Mouse (Mus musculus) CD4-positive, CD25-positive, alpha-beta regulatory T cell, adult 2 months (primary cell): ENCODE results near the gene Ctsc.
"Not testable (repeated sequence)": the region's sequence is repeated elsewhere in the genome, so short reads cannot be mapped to it uniquely, and the experiment has no call there.

Experiments
- DNase-seq: peaks from one replicate; pipeline ENCODE4 v3.0.0-alpha.2; 2012; ENCODE audit warnings: low read depth, low spot score

Gene Ctsc

DNA sequence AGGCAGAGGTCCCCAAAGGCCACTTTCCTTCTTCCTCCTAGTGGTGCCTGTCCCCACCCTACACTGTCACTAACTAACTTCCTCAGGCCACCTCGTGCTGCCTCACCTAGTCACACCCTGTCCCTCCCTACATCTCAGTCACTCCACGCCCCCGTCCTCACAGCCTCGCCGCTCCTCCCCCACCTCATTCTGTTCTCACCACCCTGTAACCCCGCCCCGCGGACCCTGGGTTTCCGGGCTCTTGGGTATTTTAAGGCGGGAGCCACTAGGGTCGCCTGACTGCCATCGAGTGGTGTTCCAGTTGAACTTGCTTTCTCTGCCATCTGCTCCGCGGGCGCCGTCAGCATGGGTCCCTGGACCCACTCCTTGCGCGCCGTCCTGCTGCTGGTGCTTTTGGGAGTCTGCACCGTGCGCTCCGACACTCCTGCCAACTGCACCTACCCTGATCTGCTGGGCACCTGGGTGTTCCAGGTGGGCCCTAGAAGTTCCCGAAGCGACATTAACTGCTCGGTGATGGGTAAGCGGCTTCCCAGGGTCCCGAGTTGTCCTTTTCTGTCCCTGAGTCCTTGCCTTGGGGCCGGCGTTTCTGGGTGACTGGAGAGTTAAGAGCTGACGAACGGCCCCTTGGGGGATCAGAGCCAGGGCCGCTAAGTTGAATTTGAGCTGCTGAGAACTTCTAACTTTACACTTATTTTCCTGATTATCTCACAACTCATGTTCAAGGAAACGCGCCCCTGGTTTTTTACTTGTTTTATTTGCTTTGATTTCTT, at the start of gene Ctsc:
Ctsc (plus strand) TSS at position 228 of the 770 bp plus-strand sequence.
- DNase-seq: peak; percentile 94

DNA sequence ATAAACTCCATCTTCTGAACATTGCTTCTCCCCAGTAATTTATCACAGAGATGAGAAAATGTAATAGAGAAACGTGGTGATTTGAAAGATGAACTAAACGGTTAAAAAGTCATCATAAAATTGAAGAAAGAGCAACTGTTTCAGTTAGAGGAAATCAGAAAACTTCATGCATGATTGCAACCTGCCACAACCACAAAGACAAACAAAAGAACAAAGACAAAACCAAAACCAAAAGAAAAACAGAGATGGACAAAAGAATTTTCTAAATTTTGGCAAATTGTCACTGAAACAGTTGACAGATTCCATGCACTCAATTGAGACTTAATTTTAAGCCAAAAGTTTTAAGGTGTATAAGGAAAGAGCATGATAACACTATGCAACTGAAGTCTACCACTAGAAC, 48.8 kb upstream of the Ctsc start:
- no peak for DNase-seq

DNA sequence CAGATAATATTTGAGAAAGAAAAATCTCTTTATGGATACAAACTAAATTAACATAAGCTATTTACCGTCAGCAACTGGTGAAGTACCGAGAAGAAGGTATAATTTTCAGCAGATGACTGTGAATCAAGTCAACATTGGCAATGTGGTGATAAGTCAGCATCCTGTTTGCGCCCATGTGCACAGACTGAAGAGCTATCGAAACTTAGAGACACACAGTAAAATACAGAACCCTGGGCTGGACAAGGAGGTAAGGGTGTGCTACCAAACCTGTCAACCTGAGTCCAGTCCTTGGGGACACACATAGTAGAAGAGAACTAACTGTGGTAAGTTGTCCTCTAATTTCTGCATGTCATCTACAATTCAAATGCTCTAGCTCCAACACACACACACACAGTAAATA, 47.8 kb upstream of the Ctsc start:
- DNase-seq: no peak

DNA sequence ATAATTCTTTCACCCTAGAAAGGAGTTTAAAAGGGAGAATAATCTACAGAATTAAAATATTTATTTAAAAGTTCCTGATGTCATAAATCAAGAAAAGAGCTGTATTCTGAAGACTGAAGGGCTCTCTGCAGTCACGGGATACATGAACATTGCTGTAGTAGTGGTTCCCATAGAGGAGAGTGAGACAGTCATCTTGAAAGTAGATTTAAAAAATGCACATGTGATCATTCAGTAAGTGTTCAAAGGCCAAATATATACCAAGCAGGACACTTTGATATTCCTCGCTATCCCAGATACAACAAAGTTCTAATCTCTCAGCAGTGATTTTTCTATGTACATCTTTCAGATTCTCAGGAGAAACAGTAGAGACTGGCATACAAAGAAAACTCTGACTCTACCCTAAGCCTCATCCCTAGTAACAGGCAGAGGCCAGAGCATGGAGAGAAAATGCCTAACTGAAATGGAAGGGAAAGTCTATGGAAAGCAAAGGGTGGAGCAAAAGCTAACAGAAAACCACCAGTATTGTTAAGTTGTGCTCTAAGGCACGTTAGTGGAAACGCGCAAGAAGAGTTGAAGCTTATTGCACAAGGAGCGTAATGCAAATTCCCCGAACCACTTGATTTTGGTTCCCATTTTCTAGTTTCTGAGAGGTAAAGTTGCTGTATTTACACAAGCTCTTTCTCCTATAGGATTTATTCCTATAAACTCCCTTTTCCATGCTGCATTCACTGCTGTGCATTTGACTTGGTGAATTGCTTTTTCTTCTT, 46.9 kb upstream of the Ctsc start:
- DNase-seq: no peak

DNA sequence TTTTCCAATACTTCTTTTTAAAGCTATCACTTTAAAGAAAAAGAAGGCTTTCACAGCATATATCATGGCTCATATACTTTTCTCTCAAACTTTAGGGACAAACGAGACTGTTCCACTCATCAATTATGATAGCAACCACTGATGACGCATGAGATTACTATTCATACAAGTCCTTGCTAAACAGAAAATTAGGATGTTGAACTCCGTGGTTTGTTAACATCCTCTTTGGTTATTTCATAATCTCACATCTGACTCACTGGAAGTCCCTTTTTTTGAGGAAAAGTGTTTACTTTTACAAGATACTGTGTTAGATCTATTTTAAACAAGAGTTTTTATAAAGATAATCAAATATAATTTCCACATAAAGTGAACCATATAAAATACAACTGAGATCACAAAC, 34.8 kb upstream of the Ctsc start:
- DNase-seq: no peak

DNA sequence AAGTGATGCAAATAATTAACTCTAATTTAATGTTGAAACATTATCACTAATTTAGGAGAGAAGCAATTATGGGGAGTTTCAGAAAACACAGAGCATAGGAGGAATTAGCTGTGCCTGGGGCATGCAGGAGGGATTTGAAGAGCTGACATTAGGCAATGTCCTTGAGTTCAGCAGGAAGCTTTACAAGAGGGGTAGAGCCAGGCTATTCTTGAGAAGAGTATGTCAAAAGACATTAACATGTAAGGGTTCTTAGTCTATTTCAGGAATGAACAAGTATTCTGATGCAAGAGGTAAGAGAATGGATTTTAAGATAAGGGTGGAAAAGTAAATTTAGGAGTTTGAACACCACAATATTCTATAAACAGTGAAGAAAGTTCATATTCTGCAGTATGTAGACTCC, 33.4 kb upstream of the Ctsc start:
- no peak for DNase-seq

DNA sequence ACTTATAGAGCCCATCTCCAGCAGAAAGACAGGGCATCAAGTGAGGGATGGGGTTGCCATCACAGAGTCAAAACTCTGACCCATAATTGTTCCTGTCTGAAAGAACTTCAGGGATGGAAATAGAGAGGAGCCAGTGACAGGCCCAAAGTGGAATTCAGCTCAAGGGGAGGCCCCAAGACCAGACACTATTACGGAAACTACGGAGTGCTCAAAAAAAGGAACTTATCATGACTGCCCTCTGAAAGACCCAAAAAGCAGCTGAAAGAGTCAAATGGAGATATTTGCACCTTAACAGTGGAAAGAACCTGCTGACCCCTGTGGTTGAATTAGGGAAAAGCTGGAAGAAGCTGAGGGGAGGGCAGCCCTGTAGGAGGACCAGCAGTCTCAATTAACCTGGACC, 27.5 kb upstream of the Ctsc start:
- not testable (repeated sequence) for DNase-seq

DNA sequence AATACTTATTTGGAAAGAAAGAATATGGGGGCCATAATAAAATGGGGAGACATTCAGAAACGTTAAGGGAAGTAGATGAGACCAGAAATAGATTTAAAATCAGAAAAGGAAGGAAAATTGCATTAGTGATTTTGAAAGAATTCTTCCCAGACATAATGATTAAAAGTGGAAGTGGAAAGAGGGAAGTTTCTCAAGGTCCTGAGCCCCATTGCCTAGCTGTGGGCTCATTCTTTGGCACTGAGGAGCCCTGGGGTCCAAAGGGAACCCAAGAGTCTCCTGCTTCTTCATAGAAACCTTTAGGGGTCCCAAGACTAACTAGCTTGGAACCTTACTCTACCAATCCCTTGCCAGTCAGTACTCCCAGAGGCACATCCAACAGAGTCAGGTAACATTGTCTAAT, 26.4 kb upstream of the Ctsc start:
- no peak for DNase-seq

DNA sequence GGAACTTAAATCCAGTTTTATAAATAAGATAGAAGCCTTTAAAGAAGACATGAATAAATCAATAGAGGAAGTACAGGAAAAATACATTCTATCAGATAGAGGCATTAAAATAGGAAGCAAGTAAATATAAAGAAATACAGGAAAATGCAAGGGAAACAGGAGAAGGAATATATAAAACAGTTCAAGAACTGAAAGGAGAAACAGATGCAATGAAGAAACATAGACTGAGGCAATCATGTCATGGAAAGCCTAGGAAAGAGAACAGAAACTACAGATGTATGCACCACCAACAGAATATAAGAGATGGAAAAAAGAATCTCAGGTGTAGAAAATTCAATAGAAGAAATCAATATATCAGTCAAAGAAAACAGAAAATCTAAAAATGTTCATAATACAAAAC, 25.8 kb upstream of the Ctsc start:
- no peak for DNase-seq

DNA sequence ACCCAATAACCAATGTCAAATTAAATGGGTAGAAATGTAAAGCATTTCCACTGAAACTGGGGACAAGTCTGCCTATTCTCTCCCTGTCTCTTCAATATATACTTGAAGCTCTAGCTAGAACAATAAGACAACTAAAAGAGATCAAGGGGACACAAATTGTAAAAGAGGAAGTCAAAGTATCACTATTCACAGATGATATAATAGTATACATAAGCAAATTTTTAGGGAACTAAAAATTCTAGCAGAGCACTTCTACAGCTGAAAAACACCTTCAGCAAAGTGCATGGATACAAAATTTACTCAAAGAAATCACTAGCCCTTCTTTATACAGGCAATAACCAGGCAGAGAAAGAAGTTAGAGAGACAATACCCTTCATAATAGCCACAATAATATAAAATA, 23.0 kb upstream of the Ctsc start:
- no peak for DNase-seq

DNA sequence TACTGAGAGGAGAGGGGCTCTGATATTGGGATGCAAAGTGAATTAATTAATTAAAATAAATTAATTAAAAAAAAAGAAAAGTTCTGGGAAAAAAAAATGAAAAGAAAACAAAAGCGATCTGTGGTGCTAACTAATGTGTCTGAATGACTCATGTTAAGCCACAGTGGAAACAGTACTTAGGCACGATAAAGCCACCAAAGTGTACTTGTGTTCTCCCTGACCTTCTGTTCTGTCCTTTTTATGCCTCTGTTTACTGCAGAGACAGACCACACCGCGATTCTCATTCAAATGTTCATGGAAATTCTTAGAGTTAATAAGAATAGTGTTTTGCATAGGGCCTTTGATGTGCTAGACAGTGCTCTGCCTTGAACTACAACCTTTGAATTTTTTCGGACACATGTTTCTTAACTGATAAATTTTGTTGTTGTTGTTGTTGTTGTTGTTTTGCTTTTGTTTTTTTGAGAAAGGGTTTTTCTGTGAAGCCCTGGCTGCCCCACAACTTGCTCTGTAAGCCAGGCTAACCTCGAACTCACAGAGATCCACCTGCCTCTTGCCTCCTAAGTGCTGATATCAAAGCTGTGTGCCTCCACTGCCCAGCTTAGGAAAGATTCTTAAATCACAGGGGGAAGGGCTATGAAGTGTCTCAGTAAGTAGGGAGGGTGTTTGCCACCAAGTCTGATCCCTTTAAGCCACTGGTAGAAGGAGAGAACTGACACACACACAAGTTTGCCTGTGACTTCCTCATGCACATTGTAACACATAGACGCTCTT, 18.5 kb upstream of the Ctsc start:
- no peak for DNase-seq

DNA sequence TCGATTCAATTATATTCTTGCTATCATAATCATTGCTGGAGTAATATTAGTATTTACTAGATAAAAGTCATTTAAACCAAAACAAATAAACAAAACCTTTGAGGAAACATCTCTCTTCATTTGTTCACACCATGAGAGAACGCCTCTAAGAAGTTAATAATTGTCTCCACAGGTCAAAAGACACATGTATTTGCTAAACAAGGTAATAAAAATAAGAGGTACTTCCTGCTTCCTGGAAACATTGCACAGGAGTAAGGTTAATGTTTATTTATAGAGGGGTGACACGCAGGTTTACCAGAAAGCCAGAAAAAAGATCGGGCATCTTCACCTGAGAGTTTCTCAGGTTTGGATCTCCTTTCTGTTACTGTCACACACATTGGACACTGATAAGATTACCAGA, 16.1 kb upstream of the Ctsc start:
- no peak for DNase-seq

DNA sequence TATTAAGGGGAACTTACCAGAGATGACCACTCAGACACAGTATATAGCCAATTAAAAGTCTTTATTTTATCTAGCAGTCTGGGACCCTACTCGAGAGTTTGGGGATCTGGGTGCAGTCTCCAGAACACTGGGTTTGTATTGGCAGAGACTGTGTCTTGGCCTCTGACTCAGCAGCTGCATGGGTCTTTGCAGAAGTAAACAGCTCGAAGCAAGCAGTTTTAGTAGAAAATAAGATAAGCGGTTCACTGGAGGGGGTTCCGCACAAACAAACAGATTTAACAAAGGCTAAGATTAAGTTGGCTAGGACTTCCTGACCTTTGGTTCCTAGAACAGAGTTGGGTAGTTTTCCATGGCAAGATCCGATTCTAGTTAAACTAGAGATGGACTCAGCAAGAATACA, 13.0 kb upstream of the Ctsc start:
- DNase-seq: no peak

DNA sequence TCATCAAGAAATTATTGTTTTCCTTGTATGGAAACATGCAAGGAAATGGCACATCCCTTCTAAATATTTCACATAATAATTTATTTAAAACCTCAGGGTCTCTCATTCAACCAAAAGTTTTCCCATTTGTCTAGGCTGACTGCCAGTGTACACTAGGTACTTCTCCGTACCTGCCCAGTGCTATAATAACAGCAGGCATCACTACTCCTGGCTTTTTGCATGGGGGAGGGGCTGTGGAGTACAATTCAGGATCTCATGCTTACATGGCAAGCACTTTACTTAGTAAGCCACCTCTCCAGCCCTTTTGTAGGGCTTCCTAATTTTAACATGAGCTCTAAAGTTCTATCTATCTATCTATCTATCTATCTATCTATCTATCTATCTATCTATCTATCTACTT, 8.0 kb upstream of the Ctsc start:
- no peak for DNase-seq

DNA sequence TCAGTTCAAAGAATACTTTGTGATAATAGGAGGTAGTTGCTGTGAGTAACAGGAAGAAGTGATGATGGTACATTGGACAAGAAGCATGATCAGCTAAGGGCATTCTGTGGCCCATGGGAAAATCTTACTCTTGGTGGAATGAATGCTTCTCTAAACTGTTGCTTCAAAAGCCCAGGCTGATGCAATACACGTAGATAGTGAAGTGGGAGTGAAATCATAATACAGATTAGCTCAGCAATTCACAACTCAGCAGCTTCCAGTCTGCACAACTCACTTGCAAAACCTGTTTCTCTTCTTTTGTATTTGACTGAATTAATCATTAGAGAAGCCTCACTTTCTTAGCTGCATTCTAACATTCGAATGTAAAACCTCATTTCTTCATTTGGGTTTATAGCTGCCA, 6.4 kb upstream of the Ctsc start:
- no peak for DNase-seq

DNA sequence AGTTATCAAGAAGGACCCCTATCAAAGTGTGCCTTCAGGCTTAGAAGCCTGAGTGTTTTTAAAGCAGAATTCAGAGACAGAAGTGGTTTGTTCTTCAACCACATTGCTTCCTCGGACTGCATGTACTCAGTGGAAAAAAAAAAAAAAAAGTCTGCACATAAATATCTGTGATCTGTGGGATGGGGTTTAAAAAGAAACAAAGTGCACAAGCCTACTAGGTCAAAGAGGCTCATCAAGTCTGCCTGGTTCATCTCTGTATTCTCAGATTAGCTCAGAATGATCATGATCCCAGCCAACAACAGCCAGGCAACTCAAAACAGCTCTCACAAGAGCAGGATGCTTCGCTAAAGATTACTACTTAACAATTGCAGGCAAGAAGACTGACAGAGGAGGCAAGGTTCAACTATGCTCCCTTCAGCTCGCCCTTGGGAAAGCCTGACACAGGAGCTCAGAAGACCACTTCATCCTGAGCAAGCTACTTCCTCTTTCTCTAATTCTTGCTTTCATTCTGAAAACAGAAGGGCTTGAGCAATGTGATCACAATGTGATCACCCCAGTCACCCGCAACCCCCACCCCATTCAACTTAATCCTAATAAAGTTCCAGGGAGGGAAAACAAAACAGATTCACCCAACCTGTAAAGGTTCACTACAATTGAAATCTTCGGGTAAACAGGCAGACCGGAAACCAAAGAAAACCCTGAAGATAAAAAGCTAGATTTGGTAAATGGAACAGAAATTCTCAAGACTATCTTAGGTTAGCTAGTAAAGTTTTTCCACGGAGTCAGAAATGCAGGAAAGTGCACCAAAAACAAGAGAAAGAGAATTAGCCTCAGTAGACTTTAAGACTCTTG, 745 bp upstream of the Ctsc start:
- DNase-seq: peak; percentile 42

DNA sequence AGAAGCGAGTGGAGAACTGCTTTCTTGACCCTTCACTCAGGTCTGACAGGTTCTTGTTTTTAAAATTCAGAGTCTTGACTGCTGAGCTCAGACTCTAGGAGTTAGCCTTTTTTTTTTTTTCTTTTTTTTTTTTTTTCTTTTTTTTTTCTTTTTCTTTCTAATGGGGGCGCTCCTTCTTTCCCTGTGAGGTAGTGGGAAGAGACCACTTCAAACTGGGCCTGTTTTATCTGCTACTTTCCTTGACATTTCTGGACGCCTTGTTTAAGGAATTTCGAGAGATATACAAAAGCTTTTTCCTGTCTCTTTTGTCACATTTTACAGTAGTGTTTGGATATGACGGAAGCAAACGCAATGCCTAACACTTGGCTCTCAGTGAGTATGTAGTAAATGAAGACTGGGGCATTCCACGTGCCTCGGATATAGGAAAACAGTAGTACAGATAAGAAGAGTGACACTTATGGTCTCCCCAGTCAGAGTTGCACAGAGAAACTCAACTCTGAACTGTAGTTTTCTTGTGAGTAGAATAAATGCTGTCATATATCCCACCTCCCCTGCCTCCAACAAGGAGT, 827 bp downstream of the Ctsc start:
- peak; percentile 24 for DNase-seq

DNA sequence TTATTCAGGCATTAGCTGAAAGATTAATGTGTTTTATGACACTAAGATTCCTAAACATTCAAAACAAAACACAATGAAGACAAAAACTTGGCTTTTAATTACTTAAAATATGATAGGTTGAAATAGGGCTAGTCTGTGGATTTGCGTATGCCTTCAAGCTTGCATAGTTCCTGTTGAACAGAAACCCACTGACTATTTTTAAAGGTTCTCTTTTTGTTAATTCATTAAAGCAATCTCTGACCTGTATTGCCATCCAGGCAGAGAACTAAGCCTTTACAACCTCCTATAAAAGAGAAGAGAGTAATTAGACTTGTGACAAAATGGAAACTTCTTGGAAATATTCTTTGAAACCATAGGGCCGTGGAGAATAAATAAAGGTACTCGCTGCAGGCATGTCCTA, 7.4 kb downstream of the Ctsc start:
- no peak for DNase-seq

DNA sequence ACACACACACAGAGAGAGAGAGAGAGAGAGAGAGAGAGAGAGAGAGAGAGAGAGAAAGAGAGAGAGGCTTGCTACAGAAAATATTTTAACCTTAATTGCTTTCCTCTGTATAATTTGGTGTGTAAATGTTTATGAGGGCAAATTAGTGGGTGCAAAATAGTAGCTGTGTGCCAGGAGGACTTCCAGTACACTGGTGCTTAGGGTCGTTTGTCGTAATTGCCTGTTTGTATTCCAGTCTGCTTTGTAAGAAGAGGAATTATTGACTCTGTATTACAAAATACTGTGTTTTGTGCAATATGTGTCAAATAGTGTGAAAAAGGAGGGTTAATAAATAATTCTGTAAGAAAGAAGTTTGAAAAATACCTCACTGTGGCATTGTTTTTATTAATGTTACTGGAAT, 13.2 kb downstream of the Ctsc start:
- DNase-seq: no peak

DNA sequence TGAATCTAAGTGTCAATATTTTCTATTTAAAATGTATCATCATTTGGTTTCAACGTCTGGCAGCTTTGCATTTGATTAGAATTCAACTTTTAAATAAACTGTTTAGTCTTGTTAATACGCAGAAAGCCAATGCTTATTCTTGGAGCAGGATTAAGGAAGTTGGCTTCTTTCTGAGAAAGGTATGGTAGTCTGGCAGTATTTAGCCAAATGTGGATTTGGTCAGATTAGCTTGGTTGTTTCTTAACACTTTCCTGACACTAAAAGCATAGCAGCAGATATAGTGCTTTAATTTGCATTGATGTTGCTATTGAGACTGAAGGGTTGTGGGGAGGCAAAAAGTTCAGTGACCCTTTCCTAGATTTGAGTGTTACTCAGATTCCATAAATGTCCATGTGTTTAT, 14.2 kb downstream of the Ctsc start:
- DNase-seq: no peak

DNA sequence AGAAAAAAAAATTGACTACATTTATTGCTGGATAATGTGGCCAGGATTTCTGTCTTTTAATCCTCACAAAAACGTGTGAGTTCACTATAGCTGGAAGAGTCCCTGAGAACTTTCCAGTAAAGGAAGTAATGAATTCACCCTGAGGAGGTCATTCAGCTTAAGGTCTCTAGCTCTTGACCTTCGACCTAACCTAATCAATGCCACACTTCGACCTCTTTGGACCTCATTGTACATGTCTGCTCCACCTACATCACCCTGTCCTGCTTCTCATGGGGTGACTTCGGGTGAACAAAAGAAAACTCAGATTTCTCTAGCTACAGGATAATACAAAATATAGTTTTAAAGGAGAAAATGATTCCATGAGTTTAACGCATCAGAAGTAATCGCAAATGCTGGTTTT, 16.0 kb downstream of the Ctsc start:
- no peak for DNase-seq
